Mouse (Mus musculus) v-Abl transformed pro-B cells (cell line): ENCODE results near the gene Col5a3.

Experiments used
- in situ Hi-C, 2 experiments: fragments of 400-800 bp; cut with MboI; formaldehyde crosslinking; loops; one replicate each; pipeline ENCODE4 v1.15.1; 2025; ENCODE audit not compliant: unreplicated experiment in 2 of 2

The Col5a3 gene

DNA sequence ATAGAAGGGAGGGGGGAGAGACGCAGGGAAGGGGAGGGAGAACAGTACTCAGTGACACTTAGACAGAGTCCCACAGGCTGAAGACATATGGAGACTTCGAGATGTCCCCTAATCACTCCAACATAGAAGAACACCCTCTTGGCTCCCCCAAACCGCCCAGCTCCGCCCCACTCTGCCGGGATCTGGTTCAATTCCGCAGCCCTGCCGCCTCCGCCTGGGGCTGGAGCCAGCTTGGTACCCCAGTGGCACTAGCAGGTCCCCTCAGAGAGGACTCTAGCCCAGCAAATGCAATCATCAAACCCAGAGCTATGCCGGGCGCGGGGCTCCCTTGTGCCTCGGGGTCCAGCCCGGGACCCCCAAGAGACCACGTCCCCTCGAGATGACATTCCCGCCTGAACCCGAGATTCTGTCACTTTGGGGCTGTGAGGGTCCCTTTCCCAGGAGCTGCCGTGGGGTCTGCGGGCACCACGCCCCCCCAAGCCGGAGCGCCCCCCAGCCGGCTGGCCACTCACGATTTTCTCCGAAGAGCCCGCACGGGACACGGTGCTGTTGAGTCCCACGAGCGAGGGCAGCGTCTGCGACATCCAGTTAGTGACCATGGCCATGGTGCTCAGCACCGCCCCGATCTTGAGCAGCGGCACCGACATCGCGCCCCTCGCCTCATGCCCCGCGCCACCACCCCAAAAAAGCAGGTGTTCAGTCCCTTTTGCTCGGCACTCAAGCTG lies 88.6 kb downstream of the Col5a3 start:
- in situ Hi-C loops, result loop anchor here (25.0 kb wide), 2 partner anchors 111 to 411 kb away; partner anchors contain the start of genes Cdc37 (in 2 of the 2) and Tyk2 (in 2 of the 2)

DNA sequence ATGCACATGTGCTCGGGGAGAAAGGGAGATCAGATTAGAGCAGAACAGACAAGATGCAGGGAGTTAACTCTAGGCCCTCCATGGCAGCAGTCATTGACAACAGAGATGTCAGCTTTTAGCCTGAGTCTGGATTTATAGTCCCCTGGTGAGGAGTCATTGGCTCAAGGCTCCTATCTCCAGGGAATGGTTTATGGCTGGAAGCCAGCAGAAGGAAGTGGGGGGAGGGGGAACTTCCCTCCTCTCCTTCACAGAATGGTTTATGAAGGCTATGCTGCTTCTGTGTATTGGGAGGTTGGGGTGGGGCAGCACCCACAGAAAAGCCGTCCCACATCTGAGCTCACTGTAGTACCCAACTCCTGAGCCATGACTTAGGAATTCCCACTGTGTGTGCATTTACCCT lies 93.3 kb downstream of the Col5a3 start:
- in situ Hi-C loops, result no loop called here
